Mouse (Mus musculus): Measurements from ENCODE around the gene Itga8.

Gene Itga8

GRCm38 (mm10) chr2:12212662-12213463 is 88.9 kb downstream of the Itga8 start:
- ChIA-PET CTCF (no interaction called here), POLR2A (no interaction called here)

GRCm38 (mm10) chr2:12208142-12208541 is 93.6 kb downstream of the Itga8 start:
- ChIA-PET POLR2A (no interaction called here), CTCF (no interaction called here)

GRCm38 (mm10) chr2:12206353-12206752 is 95.4 kb downstream of the Itga8 start:
- POLR2A ChIA-PET = no interaction called here

GRCm38 (mm10) chr2:12205875-12206274 is 95.8 kb downstream of the Itga8 start:
- CTCF ChIA-PET = interaction anchor here in 1 of 4 experiments (0.7 kb wide), 1 partner anchor 542 kb away, joined by 3 read pairs; no protein-coding TSS in a partner anchor
- POLR2A ChIA-PET = no interaction called here

More at GRCm38 (mm10) chr2:12206353-12206752, 95.4 kb downstream of the Itga8 start:
- CTCF ChIA-PET = interaction anchor here in 1 of 4 experiments (0.7 kb wide), 1 partner anchor 543 kb away, joined by 3 read pairs; no protein-coding TSS in a partner anchor

GRCm38 (mm10) chr2:12203231-12203630 is 98.5 kb downstream of the Itga8 start:
- ChIA-PET CTCF (no interaction called here), POLR2A (interaction anchor here in 1 of 4 experiments (0.6 kb wide), 1 partner anchor 9 kb away, joined by 3 read pairs; no protein-coding TSS in a partner anchor)

- ChIA-PET POLR2A (interaction anchor here in 1 of 4 experiments (0.6 kb wide), 1 partner anchor 22 kb away, joined by 3 read pairs; no protein-coding TSS in a partner anchor), CTCF (no interaction called here)
Observed at GRCm38 (mm10) chr2:12198699-12199098, 103.0 kb downstream of the Itga8 start.

- ChIA-PET POLR2A (no interaction called here), CTCF (no interaction called here)
Observed at GRCm38 (mm10) chr2:12198214-12198613, 103.5 kb downstream of the Itga8 start.

GRCm38 (mm10) chr2:12197711-12198110 is 104.0 kb downstream of the Itga8 start:
- POLR2A ChIA-PET = no interaction called here
- CTCF ChIA-PET = no interaction called here

GRCm38 (mm10) chr2:12189026-12189425 is 112.7 kb downstream of the Itga8 start:
- CTCF ChIA-PET = no interaction called here
- POLR2A ChIA-PET = no interaction called here

- CTCF ChIA-PET = no interaction called here
- POLR2A ChIA-PET = no interaction called here
Observed at GRCm38 (mm10) chr2:12187646-12188045, 114.1 kb downstream of the Itga8 start.

GRCm38 (mm10) chr2:12182402-12182948 is 119.2 kb downstream of the Itga8 start:
- ChIA-PET POLR2A (interaction anchor here in 1 of 4 experiments (0.6 kb wide), 1 partner anchor 190 kb away, joined by 4 read pairs; no protein-coding TSS in a partner anchor), CTCF (no interaction called here)

GRCm38 (mm10) chr2:12180635-12181034 is 121.1 kb downstream of the Itga8 start:
- CTCF ChIA-PET = no interaction called here
- POLR2A ChIA-PET = no interaction called here

- ChIA-PET CTCF (no interaction called here), POLR2A (interaction anchor here in 1 of 4 experiments (1.7 kb wide), 1 partner anchor 10 kb away, joined by 4 read pairs; no protein-coding TSS in a partner anchor)
Observed at GRCm38 (mm10) chr2:12174722-12175427, 126.8 kb downstream of the Itga8 start.

- CTCF ChIA-PET = interaction anchor here in 2 of 4 experiments (0.7 to 1.9 kb wide), 2 partner anchors 10 kb away, joined by 4 to 6 read pairs; no protein-coding TSS in a partner anchor
- POLR2A ChIA-PET = no interaction called here
Observed at GRCm38 (mm10) chr2:12170221-12170620, 131.5 kb downstream of the Itga8 start.

GRCm38 (mm10) chr2:12160486-12160885 is 141.2 kb downstream of the Itga8 start:
- CTCF ChIA-PET = interaction anchor here (0.5 to 1.3 kb wide), 9 partner anchors 9 to 319 kb away, joined by 3 to 6 read pairs (median 3); no protein-coding TSS in a partner anchor
- POLR2A ChIA-PET = no interaction called here

- CTCF ChIA-PET = interaction anchor here in 1 of 4 experiments (1.5 kb wide), 1 partner anchor 145 kb away, joined by 3 read pairs; the partner anchor contains the start of gene Itga8
- POLR2A ChIA-PET = interaction anchor here in 2 of 4 experiments (0.6 to 0.9 kb wide), 2 partner anchors 11 to 99 kb away, joined by 3 to 6 read pairs; no protein-coding TSS in a partner anchor
Observed at GRCm38 (mm10) chr2:12157001-12157400, 144.7 kb downstream of the Itga8 start.

- ChIA-PET CTCF (interaction anchor here in 1 of 4 experiments (1.5 kb wide), 1 partner anchor 145 kb away, joined by 3 read pairs; the partner anchor contains the start of gene Itga8), POLR2A (interaction anchor here in 1 of 4 experiments (0.6 kb wide), 1 partner anchor 12 kb away, joined by 6 read pairs; no protein-coding TSS in a partner anchor)
Observed at GRCm38 (mm10) chr2:12156401-12156800, 145.3 kb downstream of the Itga8 start.

GRCm38 (mm10) chr2:12154676-12155075 is 147.0 kb downstream of the Itga8 start:
- ChIA-PET POLR2A (interaction anchor here in 1 of 4 experiments (0.6 kb wide), 1 partner anchor 10 kb away, joined by 3 read pairs; no protein-coding TSS in a partner anchor), CTCF (no interaction called here)

- CTCF ChIA-PET = no interaction called here
Observed at GRCm38 (mm10) chr2:12153551-12153950, 148.2 kb downstream of the Itga8 start.

GRCm38 (mm10) chr2:12147902-12148301 is 153.8 kb downstream of the Itga8 start:
- ChIA-PET POLR2A (no interaction called here), CTCF (no interaction called here)

More at GRCm38 (mm10) chr2:12153551-12153950, 148.2 kb downstream of the Itga8 start:
- POLR2A ChIA-PET = no interaction called here
